Mouse (Mus musculus) embryonic facial prominence, embryonic 11.5 days (tissue): ENCODE measurements around the gene Samd1. TPM values are rescaled to one million over a fixed set of nuclear protein-coding genes. Genes with fewer than 3 reads are reported as not detected.

ENCODE experiments used
- ATAC-seq: fragments of 200-750 bp; cut with Nextera tagmentation; replicated peaks from 2 replicates; pipeline ENCODE4 v1.8.0; 2017; ENCODE audit warnings: low read depth; ENCODE audit not compliant: insufficient number of reproducible peaks, low FRiP score, low TSS enrichment
- DNase-seq: peaks from one replicate; pipeline ENCODE4 v3.0.0-alpha.2; 2015; ENCODE audit warnings: low spot score
- H3K27ac ChIP-seq: fragments of 300-500 bp; sonication (generic); replicated peaks from 2 replicates; pipeline ENCODE4 v1.5.1; 2014; ENCODE audit warnings: mild to moderate bottlenecking, low read depth, low read length, control low read depth
- H3K27me3 ChIP-seq: fragments of 300-500 bp; sonication (generic); 2 replicates; pipeline ENCODE4 v1.6.1; 2014; ENCODE audit warnings: mild to moderate bottlenecking, low read length, moderate library complexity, mixed read lengths; ENCODE audit not compliant: control insufficient read depth, insufficient read depth
- H3K36me3 ChIP-seq: fragments of 300-500 bp; sonication (generic); replicated peaks from 2 replicates; pipeline ENCODE4 v1.6.1; 2014; ENCODE audit warnings: low read depth, mild to moderate bottlenecking, low read length, moderate library complexity, mixed read lengths; ENCODE audit not compliant: control insufficient read depth, insufficient read depth
- H3K4me1 ChIP-seq: fragments of 300-500 bp; sonication (generic); 2 replicates; pipeline ENCODE4 v1.6.1; 2014; ENCODE audit warnings: low read length, mixed read lengths; ENCODE audit not compliant: control insufficient read depth, insufficient read depth
- H3K4me2 ChIP-seq: fragments of 300-500 bp; sonication (generic); 2 replicates; pipeline ENCODE4 v1.6.1; 2014; ENCODE audit warnings: low read depth, mild to moderate bottlenecking, control low read depth, low read length, moderate library complexity
- H3K4me3 ChIP-seq: fragments of 300-500 bp; sonication (generic); 2 replicates; pipeline ENCODE4 v1.5.1; 2014; ENCODE audit warnings: low read depth, low read length, control low read depth
- H3K9ac ChIP-seq: fragments of 300-500 bp; sonication (generic); replicated peaks from 2 replicates; pipeline ENCODE4 v1.6.1; 2014; ENCODE audit warnings: mild to moderate bottlenecking, control low read depth, low read length
- H3K9me3 ChIP-seq: fragments of 300-500 bp; sonication (generic); replicated peaks from 2 replicates; pipeline ENCODE4 v1.6.1; 2016; ENCODE audit warnings: mild to moderate bottlenecking, low read length, inconsistent platforms, mixed read lengths; ENCODE audit not compliant: control insufficient read depth
- WGBS: fragments of 180-500 bp; shearing (Covaris S2); extraction: QIAGEN DNeasy Blood & Tissue Kit; methylation state at CpG from one replicate; pipeline ENCODE4 v1.1.7; 2014; 5-methylcytosine and 5-hydroxymethylcytosine counted together
- polyA plus RNA-seq: library from polyadenylated mRNA; unstranded; fragments of >200 nt; fragmentation: Nextera tagmentation; extraction: Ambion mirVana; gene quantifications from 2 replicates; pipeline ENCODE4 v1.2.1, GENCODE M21; 2014

Samd1 gene
- polyA plus RNA-seq, 1 experiment from 2014 or later, result 18.2 TPM

DNA sequence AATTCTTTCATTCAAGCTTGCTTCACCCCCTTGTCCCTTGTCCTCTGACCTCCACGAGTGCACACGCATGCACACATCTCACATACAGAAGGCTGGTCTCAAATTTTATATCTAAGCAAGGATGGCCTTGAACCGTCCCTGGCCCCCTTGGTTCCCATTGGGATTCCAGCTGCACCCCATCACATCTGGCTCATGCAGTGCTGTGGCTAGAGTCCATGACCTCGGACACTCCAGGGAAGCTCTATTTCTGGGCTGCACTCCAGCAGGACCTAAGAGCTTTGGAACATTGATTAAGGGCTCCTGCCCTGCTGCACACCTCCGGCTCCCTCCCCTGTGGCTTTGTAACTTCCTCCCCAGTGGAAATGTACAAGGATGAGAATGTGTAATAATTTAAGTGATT, 40.5 kb downstream of the Samd1 start:
- H3K9ac ChIP-seq, result no peak overlapping the region
- H3K27ac ChIP-seq, result no peak overlapping the region
- ATAC-seq (no peak), DNase-seq (no peak)
- H3K36me3 ChIP-seq, result no peaks in the 10 kb centered on the region
- peaks cover 20% of the 10 kb centered on the region for H3K27me3 ChIP-seq
- no peaks in the 10 kb centered on the region for H3K4me1 ChIP-seq
- H3K4me2 ChIP-seq, result no peak overlapping the region
- no peak overlapping the region for H3K4me3 ChIP-seq
- no peaks in the 10 kb centered on the region for H3K9me3 ChIP-seq
- 77% methylated on average over 5 of the region's 5 CpGs for WGBS

DNA sequence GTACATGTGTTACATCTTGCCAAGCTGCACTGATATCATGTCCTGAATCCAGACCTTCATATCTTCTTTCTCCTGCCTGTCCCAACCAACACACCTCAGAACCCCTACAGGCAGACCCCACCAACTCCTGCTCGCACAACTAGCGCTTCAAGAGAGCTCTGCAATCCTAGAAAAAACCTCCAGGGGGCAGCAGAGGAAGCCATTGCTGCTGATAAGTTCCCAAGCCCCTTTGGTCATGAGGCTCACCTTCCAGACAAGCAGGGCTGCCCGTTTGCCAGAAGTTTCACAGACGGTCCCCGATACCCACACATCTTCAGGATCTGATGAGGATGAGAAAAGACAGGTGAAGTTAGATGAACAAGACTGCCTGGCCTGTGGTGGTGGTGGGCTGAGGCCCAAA, 41.6 kb downstream of the Samd1 start:
- Histone ChIP-seq H3K9me3 (no peaks in the 10 kb centered on the region), H3K4me1 (no peaks in the 10 kb centered on the region), H3K36me3 (no peaks in the 10 kb centered on the region), H3K27ac (no peak overlapping the region), H3K4me3 (no peak overlapping the region), H3K4me2 (no peak overlapping the region), H3K27me3 (peaks cover 30% of the 10 kb centered on the region), H3K9ac (no peak overlapping the region)
- 0 out of 2 replicates have a peak, but pooled peaks have one; percentile 27 for ATAC-seq
- 10% methylated on average over 5 of the region's 5 CpGs for WGBS
- DNase-seq, result peak; percentile 93

DNA sequence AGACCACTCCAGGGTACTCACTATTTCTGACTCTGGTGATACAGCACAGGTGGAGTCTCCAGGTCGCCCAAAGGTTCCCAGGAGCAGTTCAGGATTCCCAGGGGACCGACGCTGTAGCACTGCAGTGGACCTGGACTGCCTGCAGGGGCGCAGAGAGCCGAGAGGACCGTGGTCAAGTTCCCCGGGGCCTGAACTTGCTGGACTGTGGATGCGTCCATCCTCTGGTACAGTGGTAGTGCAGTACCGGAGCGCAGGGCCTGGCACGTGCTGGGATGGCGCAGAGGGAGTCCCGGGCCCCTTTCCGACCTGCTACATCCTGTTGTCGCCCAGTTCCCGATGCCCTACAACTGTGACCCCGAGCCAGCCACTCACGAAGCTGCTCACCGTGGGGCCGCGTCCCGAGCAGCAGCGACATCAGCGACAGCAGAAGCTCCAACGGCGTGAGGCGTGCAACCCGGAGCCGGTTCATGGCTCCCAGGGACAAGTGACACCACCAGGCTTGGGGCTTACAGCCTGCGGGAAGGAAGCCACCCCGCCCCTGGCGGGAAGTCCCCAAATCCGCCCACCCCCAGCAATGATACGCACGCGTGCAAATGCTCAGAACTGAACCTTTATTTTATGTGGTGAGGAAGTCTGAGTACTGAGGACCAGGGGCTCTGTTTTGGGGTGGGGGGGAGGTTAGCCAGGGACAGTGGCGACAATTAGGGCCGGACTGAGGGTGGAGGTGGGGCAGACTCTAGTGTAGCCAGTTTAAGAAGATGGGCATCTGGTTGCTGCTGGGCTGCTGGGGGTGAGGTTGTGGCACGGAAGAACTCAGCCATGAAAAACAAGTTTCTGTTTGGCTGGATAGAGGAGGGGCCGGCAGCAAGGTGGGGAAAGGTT, 44.8 kb downstream of the Samd1 start, which contains the start of gene Il27ra:
Gene Il27ra, minus strand, starts transcription at position 524 of the 882 bp plus-strand sequence.
- peak within 1 kb of the TSS; percentile 48 for H3K9ac ChIP-seq
- peak within 1 kb of the TSS; percentile 49 for H3K4me2 ChIP-seq
- no peaks in the 10 kb centered on the region for H3K36me3 ChIP-seq
- peaks cover 3% of the 10 kb centered on the region; the same call in 1 of the 2 replicates for H3K4me1 ChIP-seq
- no peaks in the 10 kb centered on the region for H3K9me3 ChIP-seq
- no peak for ATAC-seq
- 4% methylated on average over 40 of the region's 40 CpGs for WGBS
- H3K27me3 ChIP-seq, result peaks cover 42% of the 10 kb centered on the region
- no peak within 1 kb of the TSS for H3K27ac ChIP-seq
- peak; percentile 73 for DNase-seq
- peak within 1 kb of the TSS; percentile 29 for H3K4me3 ChIP-seq

DNA sequence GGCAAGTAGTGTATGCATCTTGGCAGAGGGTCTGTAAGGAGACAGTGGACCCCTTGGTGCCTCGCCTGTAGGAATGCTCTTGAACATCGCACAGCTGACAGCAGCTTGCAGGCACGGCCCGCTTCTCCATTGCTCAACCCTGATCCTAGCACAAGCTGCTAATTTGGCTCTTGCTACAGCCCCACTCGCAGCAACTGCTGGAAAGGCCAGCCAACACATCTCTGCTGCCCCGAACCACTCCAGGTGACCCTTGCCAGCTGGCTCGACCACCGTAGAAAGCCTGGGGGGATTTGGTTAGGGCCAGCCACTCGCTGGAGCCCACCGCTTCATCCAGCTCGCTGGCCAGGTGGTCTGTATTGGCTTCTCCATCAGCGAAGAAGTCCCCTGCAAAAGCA, 45.5 kb downstream of the Samd1 start:
- no peak for DNase-seq
- H3K27me3 ChIP-seq, result peaks cover 42% of the 10 kb centered on the region
- H3K27ac ChIP-seq, result no peak overlapping the region
- no peak for ATAC-seq
- peaks cover 3% of the 10 kb centered on the region; the same call in 1 of the 2 replicates for H3K4me1 ChIP-seq
- no peak overlapping the region for H3K9ac ChIP-seq
- no peaks in the 10 kb centered on the region for H3K9me3 ChIP-seq
- no peak overlapping the region for H3K4me3 ChIP-seq
- WGBS, result 24% methylated on average over 12 of the region's 12 CpGs
- H3K36me3 ChIP-seq, result no peaks in the 10 kb centered on the region
- no peak overlapping the region for H3K4me2 ChIP-seq

DNA sequence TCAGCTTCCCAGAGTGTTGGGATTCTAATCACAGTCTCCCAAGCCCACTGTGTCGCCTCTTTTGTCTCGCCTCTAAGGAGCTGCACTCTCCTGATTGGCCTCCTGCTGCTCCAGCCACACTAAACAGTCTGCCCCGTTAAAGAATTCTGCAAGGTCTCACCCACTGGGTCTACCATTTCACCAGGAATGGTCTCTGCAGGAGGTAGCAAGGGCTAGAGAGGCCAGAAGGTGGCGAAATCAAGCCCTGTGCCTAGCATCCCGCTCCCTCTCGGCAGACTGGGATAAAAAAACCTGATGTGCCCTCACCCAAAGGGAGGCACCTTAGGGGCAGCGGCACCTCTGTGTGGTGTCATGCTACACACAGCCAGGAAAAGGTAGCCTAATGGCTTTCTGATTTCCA, 46.6 kb downstream of the Samd1 start:
- H3K27ac ChIP-seq, result no peak overlapping the region
- no peak for DNase-seq
- H3K36me3 ChIP-seq, result no peaks in the 10 kb centered on the region
- WGBS, result 3% methylated on average over 7 of the region's 7 CpGs
- H3K9ac ChIP-seq, result no peak overlapping the region
- no peak overlapping the region for H3K4me2 ChIP-seq
- H3K9me3 ChIP-seq, result no peaks in the 10 kb centered on the region
- peaks cover 3% of the 10 kb centered on the region; the same call in 1 of the 2 replicates for H3K4me1 ChIP-seq
- no peak overlapping the region for H3K4me3 ChIP-seq
- peaks cover 42% of the 10 kb centered on the region for H3K27me3 ChIP-seq
- no peak for ATAC-seq

DNA sequence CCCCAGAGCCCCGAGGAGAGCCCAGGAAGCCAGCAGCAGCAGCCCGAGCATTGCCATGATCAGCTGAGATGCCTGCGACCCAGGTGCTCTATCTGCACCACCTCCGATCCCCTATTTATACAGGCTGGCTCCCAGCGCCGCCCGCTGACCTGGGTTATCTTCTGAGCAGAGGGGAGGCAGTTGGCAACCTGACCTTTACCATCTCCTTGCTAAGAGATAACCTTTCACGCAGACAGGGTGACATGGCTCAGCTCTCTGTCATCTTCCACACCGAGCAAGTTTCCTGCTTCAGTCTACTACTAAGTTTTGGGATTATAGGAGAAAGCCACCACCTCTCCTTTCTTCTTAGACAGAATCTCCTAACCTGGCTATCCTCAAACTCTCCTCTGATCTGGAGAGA, 47.4 kb downstream of the Samd1 start, which contains the start of gene Rln3:
Gene Rln3, minus strand, starts transcription at position 101 of the 400 bp plus-strand sequence.
- no peak for ATAC-seq
- Histone ChIP-seq H3K4me3 (no peak within 1 kb of the TSS), H3K9ac (no peak within 1 kb of the TSS), H3K27ac (no peak within 1 kb of the TSS), H3K9me3 (no peaks in the 10 kb centered on the region), H3K36me3 (no peaks in the 10 kb centered on the region), H3K4me2 (peak within 1 kb of the TSS; percentile 13; the same call in 1 of the 2 replicates), H3K4me1 (peaks cover 3% of the 10 kb centered on the region; the same call in 1 of the 2 replicates), H3K27me3 (peaks cover 42% of the 10 kb centered on the region)
- no peak for DNase-seq
- 5% methylated on average over 9 of the region's 9 CpGs for WGBS

DNA sequence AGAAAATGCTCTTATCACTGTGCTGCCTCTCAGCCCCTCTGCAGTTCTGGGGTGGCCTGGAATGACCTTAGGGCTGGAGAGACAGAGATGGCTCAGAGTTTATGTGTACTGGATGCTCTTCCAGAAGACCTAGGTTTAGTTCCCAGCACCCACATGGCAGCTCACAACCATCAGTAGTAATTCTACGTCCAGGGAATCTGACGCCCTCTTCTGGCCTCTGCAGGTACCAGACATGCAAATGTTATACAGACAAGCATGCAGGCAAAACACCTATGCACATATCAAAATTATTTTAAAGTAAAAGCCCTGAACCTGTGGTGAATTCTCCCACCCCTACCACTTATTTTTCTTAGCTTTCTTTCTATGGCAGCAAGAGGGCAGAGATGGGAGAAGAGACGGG, 49.0 kb downstream of the Samd1 start:
- no peaks in the 10 kb centered on the region for H3K9me3 ChIP-seq
- no peak overlapping the region for H3K9ac ChIP-seq
- 80% methylated on average over 3 of the region's 3 CpGs for WGBS
- no peak overlapping the region for H3K4me2 ChIP-seq
- H3K4me3 ChIP-seq, result no peak overlapping the region
- no peaks in the 10 kb centered on the region for H3K36me3 ChIP-seq
- ATAC-seq (no peak), DNase-seq (no peak)
- H3K27ac ChIP-seq, result no peak overlapping the region
- H3K4me1 ChIP-seq, result peaks cover 3% of the 10 kb centered on the region; the same call in 1 of the 2 replicates
- H3K27me3 ChIP-seq, result peaks cover 36% of the 10 kb centered on the region

DNA sequence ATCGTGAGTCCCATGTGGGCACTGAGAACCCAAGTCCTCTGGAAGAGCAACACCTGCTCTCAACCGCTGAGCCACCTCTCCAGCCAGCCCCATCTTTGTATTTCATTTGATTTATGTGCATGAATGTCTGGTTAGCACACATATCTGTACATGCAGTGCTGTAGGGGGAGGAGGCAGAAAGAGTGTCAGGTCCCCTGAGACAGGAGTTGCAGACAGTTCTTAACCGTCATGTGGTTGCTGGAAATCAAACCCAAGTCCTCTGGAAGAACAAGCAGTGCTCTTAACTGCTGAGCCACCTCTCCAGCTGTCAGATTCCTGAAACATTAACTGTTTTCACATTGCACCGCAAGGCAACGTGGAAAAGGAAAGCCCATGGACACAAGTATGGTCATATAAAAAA, 50.7 kb downstream of the Samd1 start:
- H3K9me3 ChIP-seq, result no peaks in the 10 kb centered on the region
- H3K4me2 ChIP-seq, result no peak overlapping the region
- H3K36me3 ChIP-seq, result no peaks in the 10 kb centered on the region
- H3K27me3 ChIP-seq, result peaks cover 21% of the 10 kb centered on the region
- no peak overlapping the region for H3K4me3 ChIP-seq
- H3K27ac ChIP-seq, result no peak overlapping the region
- H3K9ac ChIP-seq, result no peak overlapping the region
- H3K4me1 ChIP-seq, result peaks cover 3% of the 10 kb centered on the region; the same call in 1 of the 2 replicates
- ATAC-seq, result no peak
- 78% methylated on average over 5 of the region's 5 CpGs for WGBS
- no peak for DNase-seq
